Mouse (Mus musculus) spleen, adult 18-20 months (tissue): ENCODE results near the gene Dirc2.

Experiments used
- DNase-seq, 2 experiments: peaks; one replicate each; pipeline ENCODE4 v3.0.0; 2022; ENCODE audit warnings: mixed read lengths in 2 of 2

The Dirc2 gene

GRCm38 (mm10) chr16:35677511-35678113 lies 91.5 kb downstream of the Dirc2 start:
- DNase-seq: no peak

GRCm38 (mm10) chr16:35664847-35665246 lies 104.3 kb downstream of the Dirc2 start:
- DNase-seq: no peak

DNA sequence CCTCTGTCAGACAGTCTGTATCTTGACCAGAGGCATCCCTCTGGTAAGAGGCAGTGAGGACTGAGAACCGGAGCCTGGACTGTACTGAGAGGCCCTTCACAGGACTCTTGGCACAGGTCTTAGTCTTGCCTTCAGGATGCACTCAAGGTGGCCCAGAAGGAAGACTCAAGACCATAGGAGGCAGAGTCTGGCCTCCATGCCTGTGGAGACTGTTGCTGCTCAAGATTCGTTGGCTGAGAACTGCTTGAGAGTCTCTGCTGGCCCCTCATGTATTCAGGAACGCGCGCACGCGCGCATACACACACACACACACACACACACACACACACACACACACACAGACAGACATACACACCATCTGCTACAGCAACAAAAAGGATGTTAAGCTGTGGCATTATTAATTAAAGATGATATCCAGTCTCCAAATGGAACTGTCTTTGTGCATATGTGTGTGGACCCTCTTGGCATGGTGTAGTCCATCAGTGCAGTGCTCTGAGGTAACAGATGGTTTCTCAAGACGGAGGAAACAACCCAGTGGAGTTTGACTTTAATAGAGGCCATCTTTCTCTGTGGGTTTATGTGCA lies 105.2 kb downstream of the Dirc2 start:
- no peak for DNase-seq

DNA sequence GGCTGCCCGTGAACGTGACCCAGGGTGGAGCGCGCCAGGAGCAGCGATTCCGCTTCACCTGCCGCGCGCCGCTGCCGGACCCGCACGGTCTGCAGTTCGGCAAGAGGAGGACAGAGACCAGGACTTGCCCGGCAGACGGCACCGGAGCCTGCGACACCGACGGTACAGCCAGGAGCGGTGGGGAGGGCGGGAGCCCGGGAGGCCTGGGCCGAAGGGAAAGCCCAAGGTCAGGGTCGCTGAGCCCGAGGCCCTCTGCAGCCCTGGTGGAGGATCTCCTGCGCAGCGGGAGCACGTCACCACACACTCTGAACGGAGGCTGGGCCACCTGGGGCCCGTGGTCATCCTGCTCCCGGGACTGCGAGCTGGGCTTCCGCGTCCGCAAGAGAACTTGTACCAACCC lies 108.9 kb downstream of the Dirc2 start:
- no peak for DNase-seq

- DNase-seq: no peak
Observed at GRCm38 (mm10) chr16:35653951-35654350, 115.2 kb downstream of the Dirc2 start.

- no peak for DNase-seq
Observed at GRCm38 (mm10) chr16:35652706-35653105, 116.5 kb downstream of the Dirc2 start.

GRCm38 (mm10) chr16:35652206-35652605 lies 117.0 kb downstream of the Dirc2 start:
- DNase-seq: no peak

DNA sequence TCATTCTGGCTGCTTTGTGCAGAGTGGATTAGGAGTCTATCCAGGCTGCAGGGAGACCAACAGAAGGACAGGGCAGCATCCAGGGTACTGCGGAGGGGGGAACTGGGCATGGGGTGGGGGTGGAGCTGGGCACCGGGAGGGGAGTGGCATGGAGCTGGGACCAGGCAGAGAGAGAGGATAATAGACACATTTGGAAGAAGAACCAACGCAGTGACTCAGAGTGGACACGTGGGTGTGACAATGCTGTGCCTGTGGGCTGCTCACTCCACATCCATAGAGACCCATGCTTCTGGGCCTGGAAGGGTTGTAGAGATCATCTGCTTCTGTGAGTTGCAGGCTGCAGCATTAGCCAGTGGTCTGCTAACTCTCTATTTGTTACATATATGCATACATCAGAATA lies 120.3 kb downstream of the Dirc2 start:
- no peak for DNase-seq
